Mouse (Mus musculus) frontal cortex, adult (tissue): ENCODE measurements around the gene Cysrt1.

Source experiments
- ATAC-seq: cut with Nextera tagmentation; 2 replicates; pipeline ENCODE4 v1.9.2; 2017; ENCODE audit warnings: mild to moderate bottlenecking, moderate library complexity, mixed read lengths; ENCODE audit not compliant: low TSS enrichment

The Cysrt1 gene

GRCm38 (mm10) chr2:25234551-25235220 lies 7.6 kb downstream of the Cysrt1 start:
- ATAC-seq, result no peak

GRCm38 (mm10) chr2:25234050-25234449 lies 8.2 kb downstream of the Cysrt1 start, which contains the start of gene Slc34a3:
Gene Slc34a3 (minus strand): TSS chr2:25234364.
- no peak for ATAC-seq

- ATAC-seq, result no peak
Observed at GRCm38 (mm10) chr2:25233421-25233820, 8.8 kb downstream of the Cysrt1 start.

GRCm38 (mm10) chr2:25231038-25231437 lies 11.2 kb downstream of the Cysrt1 start:
- no peak for ATAC-seq

- ATAC-seq, result no peak
Observed at GRCm38 (mm10) chr2:25230581-25230980, 11.7 kb downstream of the Cysrt1 start.

- ATAC-seq, result no peak
Observed at GRCm38 (mm10) chr2:25229582-25229981, 12.7 kb downstream of the Cysrt1 start.

- ATAC-seq, result no peak
Observed at GRCm38 (mm10) chr2:25228995-25229530, 13.2 kb downstream of the Cysrt1 start.

- peak; percentile 46 for ATAC-seq
Observed at GRCm38 (mm10) chr2:25228431-25228889, 13.8 kb downstream of the Cysrt1 start.

- ATAC-seq, result no peak
Observed at GRCm38 (mm10) chr2:25227406-25227805, 14.8 kb downstream of the Cysrt1 start.

GRCm38 (mm10) chr2:25226864-25227263 lies 15.4 kb downstream of the Cysrt1 start:
- ATAC-seq, result no peak

- no peak for ATAC-seq
Observed at GRCm38 (mm10) chr2:25225811-25226379, 16.4 kb downstream of the Cysrt1 start.

- peak; percentile 83 for ATAC-seq
Observed at GRCm38 (mm10) chr2:25224766-25225752, 17.2 kb downstream of the Cysrt1 start.

GRCm38 (mm10) chr2:25224492-25224765 lies 17.8 kb downstream of the Cysrt1 start, which contains the start of gene Tubb4b:
Gene Tubb4b (minus strand): TSS chr2:25224702.
- ATAC-seq, result no peak

GRCm38 (mm10) chr2:25223681-25224491 lies 18.4 kb downstream of the Cysrt1 start:
- ATAC-seq, result peak; percentile 44

GRCm38 (mm10) chr2:25221331-25221772 lies 20.9 kb downstream of the Cysrt1 start:
- ATAC-seq, result no peak

GRCm38 (mm10) chr2:25218445-25218844 lies 23.8 kb downstream of the Cysrt1 start, which contains the start of gene Fam166a:
Gene Fam166a (plus strand): TSS chr2:25218745.
- ATAC-seq, result no peak

- ATAC-seq, result no peak
Observed at GRCm38 (mm10) chr2:25217666-25218065, 24.6 kb downstream of the Cysrt1 start.

GRCm38 (mm10) chr2:25214444-25214843 lies 27.8 kb downstream of the Cysrt1 start, which contains the start of gene Stpg3:
Gene Stpg3 (minus strand): TSS chr2:25214637.
- ATAC-seq, result no peak

- no peak for ATAC-seq
Observed at GRCm38 (mm10) chr2:25213266-25213865, 28.9 kb downstream of the Cysrt1 start.

GRCm38 (mm10) chr2:25211121-25211670 lies 31.1 kb downstream of the Cysrt1 start, which contains the start of gene Nelfb:
Gene Nelfb (minus strand): TSS chr2:25211489.
- peak; percentile 91 for ATAC-seq
